Mouse (Mus musculus) embryonic facial prominence, embryonic 10.5 days (tissue): Measurements from ENCODE around the gene Nf1. TPM values are rescaled to one million over a fixed set of nuclear protein-coding genes. Genes with fewer than 3 reads are reported as not detected.

ENCODE experiments used
- DNase-seq: peaks from one replicate; pipeline ENCODE4 v3.0.0-alpha.2; 2017; ENCODE audit warnings: low spot score
- H3K27ac ChIP-seq: fragments of 300-500 bp; sonication (generic); replicated peaks from 2 replicates; pipeline ENCODE4 v1.5.1; 2016; ENCODE audit warnings: mild to moderate bottlenecking
- H3K27me3 ChIP-seq: fragments of 300-500 bp; sonication (generic); replicated peaks from 2 replicates; pipeline ENCODE4 v1.6.1; 2016; ENCODE audit warnings: low read depth, mild to moderate bottlenecking; ENCODE audit not compliant: poor library complexity, severe bottlenecking
- H3K36me3 ChIP-seq: fragments of 300-500 bp; sonication (generic); replicated peaks from 2 replicates; pipeline ENCODE4 v1.6.1; 2016; ENCODE audit warnings: mild to moderate bottlenecking, moderate library complexity
- H3K4me1 ChIP-seq: fragments of 300-500 bp; sonication (generic); 2 replicates; pipeline ENCODE4 v1.6.1; 2016
- H3K4me3 ChIP-seq: fragments of 300-500 bp; sonication (generic); 2 replicates; pipeline ENCODE4 v1.5.1; 2016; ENCODE audit warnings: mild to moderate bottlenecking, moderate library complexity
- H3K9me3 ChIP-seq: fragments of 300-500 bp; sonication (generic); 2 replicates; pipeline ENCODE4 v1.6.1; 2016; ENCODE audit warnings: mild to moderate bottlenecking
- WGBS: fragments of 180-500 bp; shearing (Covaris S2); methylation state at CpG from one replicate; pipeline ENCODE4 v1.1.7; 2016; 5-methylcytosine and 5-hydroxymethylcytosine counted together
- polyA plus RNA-seq: library from polyadenylated mRNA; unstranded; fragments of >200 nt; fragmentation: Nextera tagmentation; extraction: Ambion mirVana; gene quantifications from 2 replicates; pipeline ENCODE4 v1.2.1, GENCODE M21; 2016

The Nf1 gene
- polyA plus RNA-seq, 1 experiment from 2014 or later = 7.7 TPM

DNA sequence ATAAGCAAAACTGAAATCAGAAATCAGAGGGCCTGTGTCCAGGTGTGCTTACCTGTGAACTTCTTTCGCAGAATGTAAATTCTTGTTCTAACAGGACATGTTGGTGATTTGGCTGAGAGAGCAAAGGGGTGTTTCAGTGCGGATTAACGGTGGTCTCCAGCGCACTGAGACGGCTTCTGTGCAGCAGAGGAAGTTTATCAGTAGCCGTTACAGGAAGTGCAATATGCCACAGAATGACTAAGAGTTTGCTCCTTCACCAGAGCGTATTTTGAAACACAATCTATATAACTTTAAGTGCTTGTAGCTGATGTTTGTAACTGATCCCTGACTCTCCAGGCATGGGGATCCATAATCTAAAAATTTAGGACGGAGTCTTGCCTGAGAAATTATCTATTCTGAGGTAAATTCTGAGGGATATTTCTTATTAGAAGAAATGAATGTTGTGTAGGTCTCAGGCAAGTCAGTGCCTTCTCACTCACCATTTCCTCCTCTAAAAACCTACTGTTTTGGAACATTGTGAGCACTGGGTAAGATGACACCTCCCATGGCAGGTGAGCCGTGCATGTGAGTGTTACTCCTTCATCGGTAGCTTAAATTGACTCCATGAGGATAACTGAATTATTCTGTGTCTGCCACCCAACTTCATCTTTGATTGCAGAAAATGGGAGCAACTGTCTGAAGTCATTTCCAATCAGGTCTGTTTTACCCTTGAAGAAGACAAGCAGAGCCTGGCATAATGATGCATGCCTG lies 184.2 kb downstream of the Nf1 start, which contains the start of gene Evi2b:
Gene Evi2b, minus strand, starts transcription at position 203 of the 750 bp plus-strand sequence.
- WGBS = 80% methylated on average over 10 of the region's 10 CpGs
- H3K4me3 ChIP-seq = no peak within 1 kb of the TSS
- DNase-seq = no peak

DNA sequence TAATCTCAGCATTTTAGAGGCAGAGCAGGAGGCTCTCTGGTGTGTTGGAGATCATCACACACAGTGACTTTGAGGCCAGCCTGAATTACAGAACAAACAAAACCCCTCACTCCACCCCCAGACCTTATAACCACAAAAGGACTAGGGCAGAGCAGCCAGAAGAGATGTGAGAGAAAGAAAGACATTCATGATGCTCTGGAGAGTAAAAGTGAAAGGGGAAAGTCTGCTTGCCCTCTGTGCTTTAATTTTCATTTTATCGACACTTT lies 184.8 kb downstream of the Nf1 start:
- DNase-seq = no peak
- Histone ChIP-seq H3K27ac (no peak overlapping the region), H3K36me3 (peaks cover 26% of the 10 kb centered on the region), H3K4me3 (no peak overlapping the region), H3K9me3 (no peaks in the 10 kb centered on the region), H3K4me1 (peaks cover 4% of the 10 kb centered on the region; the same call in 1 of the 2 replicates), H3K27me3 (no peaks in the 10 kb centered on the region)
- 87% methylated on average over 1 of the region's 1 CpGs for WGBS

More for the DNA sequence above, 184.2 kb downstream of the Nf1 start, which contains the start of gene Evi2b:
- Histone ChIP-seq H3K27me3 (no peaks in the 10 kb centered on the region), H3K9me3 (no peaks in the 10 kb centered on the region), H3K27ac (no peak within 1 kb of the TSS), H3K36me3 (peaks cover 24% of the 10 kb centered on the region), H3K4me1 (peaks cover 4% of the 10 kb centered on the region; the same call in 1 of the 2 replicates)

DNA sequence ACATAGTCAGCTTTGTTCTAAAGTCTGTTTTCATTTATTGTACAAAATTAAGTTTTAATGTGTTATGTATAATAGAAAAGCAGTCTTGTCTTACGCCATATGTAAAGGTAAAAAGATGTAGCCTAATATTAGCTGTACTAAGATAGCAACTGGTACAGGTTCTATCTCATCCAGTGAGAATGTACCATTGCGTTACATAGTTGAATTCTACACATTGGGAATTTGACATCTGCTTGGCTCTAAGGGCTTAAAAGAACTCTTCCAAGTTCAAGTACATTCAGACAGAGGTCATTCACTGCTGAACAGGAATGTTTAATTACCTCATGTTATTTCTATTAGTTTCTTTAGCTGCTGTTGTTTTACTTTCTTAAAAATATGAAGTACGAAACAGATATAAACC lies 187.1 kb downstream of the Nf1 start:
- 96% methylated on average over 3 of the region's 3 CpGs for WGBS
- Histone ChIP-seq H3K36me3 (peaks cover 42% of the 10 kb centered on the region), H3K9me3 (no peaks in the 10 kb centered on the region), H3K27me3 (no peaks in the 10 kb centered on the region), H3K4me1 (peaks cover 4% of the 10 kb centered on the region; the same call in 1 of the 2 replicates), H3K4me3 (no peak overlapping the region), H3K27ac (no peak overlapping the region)
- DNase-seq = no peak

DNA sequence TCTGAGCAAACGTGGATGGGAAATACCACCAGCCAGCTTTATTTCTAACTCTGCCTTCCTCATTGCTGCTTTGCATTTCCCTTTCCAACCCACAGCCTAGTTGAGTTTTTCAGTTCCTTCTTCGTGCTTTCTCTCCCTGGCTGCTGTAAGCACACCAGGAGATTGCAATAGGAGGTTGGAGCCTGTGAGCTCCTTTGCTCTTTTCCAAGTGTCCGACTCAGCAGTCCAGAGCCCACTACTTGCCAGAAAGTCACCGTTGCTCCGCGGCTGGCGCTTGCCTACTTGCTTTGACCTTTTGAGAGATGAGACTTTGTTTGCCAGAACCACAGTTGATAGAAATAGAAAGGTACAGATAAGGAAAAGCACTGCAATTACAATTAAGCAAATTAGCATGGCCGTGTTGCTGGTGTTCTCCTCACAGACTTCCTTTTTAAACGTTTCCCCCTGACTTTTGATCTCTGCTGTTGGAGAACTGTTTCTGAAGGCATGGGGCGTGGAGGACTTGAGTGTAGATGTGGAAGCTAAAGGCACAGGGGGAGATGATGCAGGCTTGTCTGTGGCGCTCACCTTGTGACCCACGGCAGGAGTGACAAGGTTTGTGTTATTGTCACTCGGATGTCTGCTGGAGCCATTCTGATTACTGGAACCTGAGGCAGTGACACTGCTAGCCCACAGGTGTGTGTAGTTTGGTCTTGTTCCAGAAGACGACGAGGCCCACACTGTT lies 187.7 kb downstream of the Nf1 start:
- H3K27ac ChIP-seq = no peak overlapping the region
- no peak for DNase-seq
- H3K9me3 ChIP-seq = no peaks in the 10 kb centered on the region
- H3K36me3 ChIP-seq = peaks cover 47% of the 10 kb centered on the region
- peaks cover 4% of the 10 kb centered on the region; the same call in 1 of the 2 replicates for H3K4me1 ChIP-seq
- WGBS = 85% methylated on average over 15 of the region's 15 CpGs
- H3K4me3 ChIP-seq = no peak overlapping the region
- no peaks in the 10 kb centered on the region for H3K27me3 ChIP-seq

DNA sequence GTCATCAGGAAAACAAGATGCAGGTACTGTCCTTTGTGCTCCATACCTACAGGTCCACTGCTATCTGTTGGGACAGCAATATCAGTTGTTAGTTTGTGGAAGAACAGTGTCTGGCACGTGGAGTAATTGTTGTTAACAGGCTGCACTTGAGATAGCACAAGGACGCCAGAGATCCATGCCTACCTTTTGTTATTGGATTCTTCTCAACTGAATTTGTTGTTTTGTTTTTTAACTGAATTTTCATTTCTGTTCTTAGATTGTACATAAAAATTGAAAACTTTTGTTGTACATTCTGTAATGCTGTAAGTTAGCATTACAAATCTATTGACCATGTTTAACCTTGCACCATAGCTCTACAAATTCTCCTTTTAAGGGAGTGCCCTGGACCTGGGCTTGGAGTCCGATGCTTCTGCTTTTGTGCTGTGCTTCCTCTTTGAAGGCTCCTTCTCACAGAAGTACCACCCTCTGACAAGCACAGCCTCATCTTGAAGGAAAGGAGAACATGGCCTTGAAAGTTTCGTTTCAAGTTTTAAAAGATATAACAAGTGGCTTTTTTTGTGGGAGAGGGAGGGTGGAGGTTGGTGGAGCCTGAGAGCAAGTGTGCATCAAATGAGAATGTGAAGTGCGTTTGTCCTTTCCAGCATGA lies 188.4 kb downstream of the Nf1 start:
- H3K4me1 ChIP-seq = peaks cover 4% of the 10 kb centered on the region; the same call in 1 of the 2 replicates
- H3K4me3 ChIP-seq = no peak overlapping the region
- H3K27ac ChIP-seq = no peak overlapping the region
- no peaks in the 10 kb centered on the region for H3K27me3 ChIP-seq
- H3K36me3 ChIP-seq = peaks cover 50% of the 10 kb centered on the region
- H3K9me3 ChIP-seq = no peaks in the 10 kb centered on the region
- WGBS = 91% methylated on average over 5 of the region's 5 CpGs
- no peak for DNase-seq

DNA sequence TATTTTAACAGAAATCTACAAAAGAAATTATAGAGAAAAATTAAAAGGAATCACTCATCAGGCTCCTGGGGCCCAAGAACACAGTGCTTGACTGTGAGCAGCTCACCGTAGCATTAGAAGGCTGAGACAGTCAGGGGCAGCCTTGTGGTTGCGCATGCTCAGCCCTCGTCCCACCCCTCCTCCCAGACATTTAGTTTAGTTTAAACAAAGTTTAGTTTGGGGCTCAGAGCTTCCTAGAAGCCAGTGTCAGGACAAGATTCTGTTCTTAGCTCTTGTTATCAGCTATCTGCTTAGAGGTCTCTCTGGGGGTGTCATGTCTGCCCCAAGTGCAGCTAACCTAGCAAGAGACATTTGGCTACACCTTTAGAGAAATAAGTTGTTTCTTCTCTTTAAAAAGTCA lies 189.1 kb downstream of the Nf1 start:
- no peak for DNase-seq
- WGBS = 94% methylated on average over 3 of the region's 3 CpGs
- H3K27me3 ChIP-seq = no peaks in the 10 kb centered on the region

DNA sequence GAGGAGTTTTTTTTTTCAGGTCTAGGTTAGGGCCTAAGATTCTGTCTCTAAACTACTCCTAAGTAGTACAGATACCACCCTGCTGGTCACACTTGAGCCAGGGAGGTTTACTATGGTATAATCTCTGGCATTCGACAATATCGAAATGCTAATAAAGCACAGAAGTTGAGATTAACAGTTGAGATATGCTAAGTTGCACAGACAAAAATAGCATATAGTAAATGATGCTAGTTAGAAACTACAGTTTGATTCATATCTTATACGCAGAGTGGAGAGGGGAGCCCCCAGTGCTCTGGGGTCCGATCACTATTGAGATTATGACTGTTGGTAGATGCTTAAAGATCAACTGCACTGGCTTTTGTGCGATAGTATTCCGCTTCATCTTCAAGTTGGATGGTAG lies 189.7 kb downstream of the Nf1 start:
- Histone ChIP-seq H3K4me3 (no peak overlapping the region), H3K36me3 (peaks cover 57% of the 10 kb centered on the region), H3K27ac (no peak overlapping the region), H3K4me1 (no peaks in the 10 kb centered on the region; the same call in 1 of the 2 replicates), H3K27me3 (no peaks in the 10 kb centered on the region), H3K9me3 (no peaks in the 10 kb centered on the region)
- no peak for DNase-seq
- WGBS = 97% methylated on average over 6 of the region's 6 CpGs

More for the DNA sequence above, 189.1 kb downstream of the Nf1 start:
- Histone ChIP-seq H3K27ac (no peak overlapping the region), H3K36me3 (peaks cover 56% of the 10 kb centered on the region), H3K4me1 (peaks cover 4% of the 10 kb centered on the region; the same call in 1 of the 2 replicates), H3K4me3 (no peak overlapping the region), H3K9me3 (no peaks in the 10 kb centered on the region)

DNA sequence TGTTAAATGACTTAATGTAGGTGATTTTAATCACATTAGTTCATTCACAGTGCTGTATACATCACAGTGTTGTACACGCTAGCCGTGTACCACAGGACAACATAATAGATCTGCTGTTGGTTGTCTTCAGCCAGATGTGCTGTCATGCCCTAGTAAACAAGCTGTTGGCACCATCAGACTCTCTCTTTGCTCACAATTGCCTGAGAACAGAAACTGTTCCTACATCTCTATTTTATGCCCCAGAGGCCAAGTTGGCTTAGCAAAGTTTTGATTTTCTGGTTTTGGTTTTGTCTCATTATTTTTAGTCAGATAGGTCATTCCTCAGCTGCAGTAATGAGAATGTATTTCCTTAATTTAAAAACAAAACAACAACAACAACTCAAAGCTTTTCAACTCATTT lies 190.2 kb downstream of the Nf1 start:
- WGBS = 91% methylated on average over 2 of the region's 2 CpGs
- no peak for DNase-seq
- Histone ChIP-seq H3K4me3 (no peak overlapping the region), H3K27ac (no peak overlapping the region), H3K9me3 (no peaks in the 10 kb centered on the region), H3K36me3 (peaks cover 54% of the 10 kb centered on the region), H3K4me1 (no peaks in the 10 kb centered on the region), H3K27me3 (no peaks in the 10 kb centered on the region)

DNA sequence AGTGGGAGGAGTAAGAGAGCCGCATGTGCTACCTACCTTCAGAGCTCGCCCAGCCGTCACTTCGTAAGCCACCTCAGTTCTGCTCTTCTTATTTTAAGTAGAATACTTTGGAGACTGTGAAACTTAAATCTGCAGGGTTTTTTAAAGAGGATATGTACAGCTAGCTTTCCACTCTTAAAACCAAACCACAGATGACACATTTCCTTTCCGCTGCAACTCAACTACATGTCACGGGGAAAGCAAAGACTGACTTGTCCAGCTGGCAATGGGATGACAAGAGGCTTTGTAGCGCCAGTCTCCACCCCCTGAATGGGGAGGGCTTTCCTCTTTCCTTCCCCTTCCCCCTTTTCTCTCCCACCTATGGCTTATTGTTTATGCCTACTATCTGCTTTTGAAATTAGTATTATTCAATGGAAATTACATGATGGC lies 190.9 kb downstream of the Nf1 start, which contains the start of the genes Evi2 and Evi2a:
Gene Evi2, minus strand, starts transcription at position 257 of the 429 bp plus-strand sequence.
Gene Evi2a, minus strand, starts transcription at position 277 of the 429 bp plus-strand sequence.
- DNase-seq = no peak
- no peaks in the 10 kb centered on the region for H3K27me3 ChIP-seq
- WGBS = 85% methylated on average over 7 of the region's 7 CpGs
- no peaks in the 10 kb centered on the region for H3K9me3 ChIP-seq
- no peaks in the 10 kb centered on the region for H3K4me1 ChIP-seq
- H3K27ac ChIP-seq = no peak within 1 kb of the TSS
- peaks cover 53% of the 10 kb centered on the region for H3K36me3 ChIP-seq
- H3K4me3 ChIP-seq = no peak within 1 kb of the TSS

DNA sequence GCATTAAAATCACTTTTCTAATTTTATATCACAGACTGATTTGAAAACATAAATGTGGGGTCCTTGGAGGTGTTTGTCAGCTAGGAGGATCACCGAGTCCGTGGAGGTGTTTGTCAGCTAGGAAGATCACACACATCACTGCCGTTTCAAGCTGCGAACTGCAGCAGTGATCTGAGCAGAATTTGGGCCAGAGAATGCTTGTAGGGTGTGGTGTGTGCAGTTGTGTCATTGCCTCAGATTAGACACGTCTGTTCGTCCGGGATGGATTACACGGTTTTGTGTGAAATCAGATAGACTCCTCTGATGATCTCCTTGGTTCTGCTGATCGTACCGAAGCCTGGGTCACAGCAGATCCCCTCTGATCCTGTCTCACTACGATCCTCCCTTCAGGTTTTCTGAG lies 191.3 kb downstream of the Nf1 start:
- Histone ChIP-seq H3K4me1 (no peaks in the 10 kb centered on the region), H3K27ac (no peak overlapping the region), H3K27me3 (no peaks in the 10 kb centered on the region), H3K4me3 (no peak overlapping the region), H3K9me3 (no peaks in the 10 kb centered on the region), H3K36me3 (peaks cover 58% of the 10 kb centered on the region)
- WGBS = 92% methylated on average over 11 of the region's 11 CpGs
- DNase-seq = no peak

DNA sequence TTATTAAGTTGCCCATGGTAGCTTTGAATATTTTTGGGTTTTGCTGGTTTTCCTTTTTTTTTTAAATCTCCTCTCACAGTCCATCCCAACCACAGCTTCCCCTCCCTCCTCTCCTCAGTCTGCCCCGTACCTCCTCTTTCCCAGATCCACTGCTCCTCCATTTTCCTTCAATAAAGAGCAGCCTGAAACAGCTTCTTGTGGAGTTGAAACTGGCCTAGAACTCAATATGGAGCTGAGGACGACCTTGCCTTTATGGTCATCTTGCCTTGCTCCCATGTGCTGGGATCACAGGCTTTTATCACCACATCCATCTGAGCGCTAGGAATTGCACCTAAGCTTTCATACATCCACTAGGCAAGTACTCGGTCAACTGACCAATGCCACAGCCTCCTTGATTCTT lies 192.0 kb downstream of the Nf1 start:
- WGBS = 95% methylated on average over 4 of the region's 4 CpGs
- no peak for DNase-seq
- no peak overlapping the region for H3K4me3 ChIP-seq
- no peaks in the 10 kb centered on the region for H3K9me3 ChIP-seq
- H3K4me1 ChIP-seq = no peaks in the 10 kb centered on the region
- H3K36me3 ChIP-seq = peaks cover 63% of the 10 kb centered on the region
- H3K27me3 ChIP-seq = no peaks in the 10 kb centered on the region
- no peak overlapping the region for H3K27ac ChIP-seq

DNA sequence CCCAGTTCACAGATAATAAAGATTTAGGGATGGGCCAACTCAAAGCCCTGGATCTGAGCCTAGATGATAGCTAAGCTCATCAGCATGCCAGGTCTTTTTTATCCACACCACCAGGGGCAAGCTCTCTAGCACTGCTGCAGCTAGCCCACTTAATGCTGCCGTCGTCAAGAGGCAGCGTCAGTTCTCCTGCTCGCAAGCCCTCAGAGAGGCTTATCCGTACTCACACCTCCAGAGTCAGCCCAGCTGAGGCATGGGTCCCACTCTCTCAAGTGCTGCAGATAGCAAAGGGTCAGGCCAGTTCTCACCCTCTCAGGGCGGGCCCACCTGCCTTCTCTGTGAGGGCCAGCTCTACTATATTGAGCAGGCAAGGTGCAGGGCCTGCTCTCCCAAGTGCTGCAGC lies 193.8 kb downstream of the Nf1 start:
- no peaks in the 10 kb centered on the region for H3K9me3 ChIP-seq
- no peak overlapping the region for H3K27ac ChIP-seq

More for the DNA sequence above, 193.8 kb downstream of the Nf1 start:
- peaks cover 70% of the 10 kb centered on the region for H3K36me3 ChIP-seq
- DNase-seq = no peak
- H3K4me3 ChIP-seq = no peak overlapping the region
- 92% methylated on average over 6 of the region's 6 CpGs for WGBS
- H3K27me3 ChIP-seq = no peaks in the 10 kb centered on the region
- no peaks in the 10 kb centered on the region for H3K4me1 ChIP-seq
